Mouse (Mus musculus) heart, adult 2 months (tissue): ENCODE measurements around the gene Coro7.

ENCODE experiments used
- CTCF ChIP-seq: fragments of 200-600 bp; IDR thresholded peaks from 2 replicates; pipeline ENCODE4 v1.8.1; 2022; ENCODE audit warnings: antibody characterized with exemption, mild to moderate bottlenecking, moderate library complexity
- POLR2A ChIP-seq: fragments of 200-500 bp; IDR thresholded peaks from 2 replicates; pipeline ENCODE4 v1.6.1; 2011; ENCODE audit warnings: mild to moderate bottlenecking, low read depth, low read length, control low read depth; ENCODE audit not compliant: insufficient read depth

- no peak for TF ChIP-seq CTCF
- TF ChIP-seq POLR2A, result no peak
Observed at GRCm38 (mm10) chr16:4634681-4635080, 44.9 kb downstream of the Coro7 start.
